Mouse (Mus musculus): Measurements from ENCODE around the gene Gm5127.

DNA sequence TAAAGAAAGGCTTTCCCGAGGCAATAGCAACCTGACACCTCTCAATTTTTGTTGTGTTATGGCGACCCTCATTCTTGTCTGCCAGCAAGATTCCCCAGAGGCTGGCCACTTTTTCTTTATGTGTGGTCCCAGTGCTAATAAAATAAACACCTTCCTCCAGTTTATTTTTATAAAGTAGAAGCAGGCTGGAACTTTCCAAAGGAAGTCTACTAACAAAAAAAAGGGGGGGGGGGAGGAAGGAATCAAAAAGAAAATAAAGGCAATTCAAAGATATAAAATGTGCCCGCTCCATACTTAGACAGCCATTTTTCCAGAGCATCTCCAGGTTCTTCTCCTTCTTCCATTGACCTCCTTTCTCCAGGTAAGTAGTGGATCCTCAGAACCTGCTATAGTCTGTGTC is at the start of gene Gm5127:
- TF ChIP-seq POLR2A (IDR thresholded peaks at IDR 0.05; ENCODE audit: control insufficient read depth, extremely low read depth, insufficient read depth, low read length, poor library complexity) = no peak
- TF ChIP-seq CTCF (IDR thresholded peaks at IDR 0.05; ENCODE audit: borderline replicate concordance, control insufficient read depth, extremely low read depth, insufficient read depth, low read length, poor library complexity) = no peak

All from thymus, adult 2 months (tissue).